Mouse (Mus musculus) B cell, adult (primary cell): ENCODE measurements around the gene Taf9. TPM values are rescaled to one million over a fixed set of nuclear protein-coding genes. Genes with fewer than 3 reads are reported as not detected.

Experiments used
- total RNA-seq: library from RNA; stranded (reverse); gene quantifications from 4 replicates; pipeline ENCODE4 v1.2.4, GENCODE M21; 2023; ENCODE audit not compliant: inconsistent age

Taf9 gene
- 17.8 to 21.4 TPM (median 19.4 TPM) in 4 replicates for total RNA-seq

GRCm38 (mm10) chr13:100651439-100652186 is at the start of gene Taf9:
TSS of gene Taf9 (plus strand) at chr13:100651579.

GRCm38 (mm10) chr13:100616181-100617087 is 34.9 kb upstream of the Taf9 start, which contains the start of gene Marveld2:
TSS of gene Marveld2 (minus strand) at chr13:100616971.

GRCm38 (mm10) chr13:100650550-100651438 is 585 bp upstream of the Taf9 start, which contains the start of the genes Ak6 and Rad17:
TSS of gene Ak6 (plus strand) at chr13:100650979.
TSS of gene Rad17 (minus strand) at chr13:100651051.

GRCm38 (mm10) chr13:100669291-100670022 is 18.1 kb downstream of the Taf9 start, which contains the start of gene Ccdc125:
TSS of gene Ccdc125 (plus strand) at chr13:100669717.

Other genes starting within 250 kb of the Taf9 start
- 0.13 TPM in 1 of 4 replicates, not detected in the others for gene Naip1, start 198.7 kb upstream of the Taf9 start, total RNA-seq
- gene Gtf2h2, start 159.0 kb upstream of the Taf9 start, total RNA-seq, result 54.9 to 63.3 TPM (median 57.4 TPM) in 4 replicates
- not detected in 4 replicates for gene Ocln, start 98.9 kb upstream of the Taf9 start, total RNA-seq
- gene Marveld2, start 34.6 kb upstream of the Taf9 start, total RNA-seq, result 9.7 to 12.1 TPM (median 10.1 TPM) in 4 replicates
- gene Ak6, start 600 bp upstream of the Taf9 start, total RNA-seq, result 96.5 to 119 TPM (median 106 TPM) in 4 replicates
- gene Rad17, start 528 bp upstream of the Taf9 start, total RNA-seq, result 30.7 to 32.7 TPM (median 31.6 TPM) in 4 replicates
- 12.4 to 14.3 TPM (median 12.9 TPM) in 4 replicates for gene Ccdc125, start 18.1 kb downstream of the Taf9 start, total RNA-seq
- 33.5 to 40.8 TPM (median 37.2 TPM) in 4 replicates for gene Cdk7, start 79.4 kb downstream of the Taf9 start, total RNA-seq
- gene Mrps36, start 93.1 kb downstream of the Taf9 start, total RNA-seq, result 24.3 to 28.0 TPM (median 26.8 TPM) in 4 replicates
- gene Cenph, start 124.3 kb downstream of the Taf9 start, total RNA-seq, result 1.3 to 2.9 TPM (median 1.8 TPM) in 4 replicates
- 4.3 to 8.4 TPM (median 6.1 TPM) in 4 replicates for gene Ccnb1, start 135.0 kb downstream of the Taf9 start, total RNA-seq
- gene Slc30a5, start 181.8 kb downstream of the Taf9 start, total RNA-seq, result 91.7 to 105 TPM (median 95.9 TPM) in 4 replicates